9 mouse cellular contexts compared by ENCODE assay signal in the genomic region with DNA sequence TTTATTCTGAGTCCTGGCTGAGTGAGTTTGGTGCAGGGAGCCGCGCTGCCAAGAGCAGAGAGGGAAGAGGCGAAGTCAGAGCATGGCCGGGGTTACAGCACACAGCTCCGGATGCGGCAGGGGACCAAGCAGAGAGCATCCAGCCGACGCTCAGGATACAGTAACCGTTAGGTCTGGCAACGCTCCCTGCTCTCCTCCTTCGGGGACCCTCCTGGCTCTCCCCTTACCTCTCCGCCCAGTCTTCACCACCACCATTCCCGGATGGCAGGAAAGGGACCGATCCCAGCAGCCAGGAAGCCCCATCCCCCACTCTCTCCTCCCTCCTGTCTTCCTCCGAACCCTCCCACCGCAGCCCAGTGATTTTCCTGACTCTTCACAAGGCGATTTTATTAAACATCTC. TPM values are rescaled to one million over a fixed set of nuclear protein-coding genes. Genes with fewer than 3 reads are reported as not detected.
DNase-seq lines count a peak whose midpoint lies in the region; ATAC-seq lines count a peak whose summit lies in the region.
"Had no signal": no experiment of that assay in that cellular context is flagged by ENCODE, and none has a peak within 500 bp of the region (broad histone marks: within the 10 kb centered on the region; RNA-seq: fewer than 3 reads in every experiment).

No protein-coding gene starts in this region.

- no peaks in the 10 kb centered on the region for H3K9me3 ChIP-seq in heart, embryonic 14.5 days (ENCODE audit: control insufficient read depth, low read length)
- no peaks in the 10 kb centered on the region for H3K9me3 ChIP-seq in limb, embryonic 11.5 days (ENCODE audit: control insufficient read depth, low read length)

- H3K4me3 ChIP-seq in heart, embryonic 14.5 days (ENCODE audit: control insufficient read depth in 1 of 2, insufficient read depth in 1 of 2, low read depth in 1 of 2, low read length in 2 of 2) = peak overlapping the region; percentile 40 to 47
- peak overlapping the region; percentile 30 for H3K4me3 ChIP-seq in limb, embryonic 11.5 days (ENCODE audit: low read depth, low read length)

- H3K4me2 ChIP-seq in heart, embryonic 14.5 days (ENCODE audit: low read length) = peak overlapping the region; percentile 77
- H3K4me2 ChIP-seq in limb, embryonic 11.5 days (ENCODE audit: low read depth, severe bottlenecking) = peak overlapping the region; percentile 62

- H3K27ac ChIP-seq in heart, embryonic 14.5 days (replicated peaks in 1 of 2; ENCODE audit: control insufficient read depth in 1 of 2, insufficient read depth in 1 of 2, low read depth in 2 of 2, low read length in 2 of 2) = no peak overlapping the region
- no peak overlapping the region for H3K27ac ChIP-seq in limb, embryonic 11.5 days (replicated peaks; ENCODE audit: low read depth, low read length)
- H3K27ac ChIP-seq: macrophage had no signal

- H3K9ac ChIP-seq in heart, embryonic 14.5 days (ENCODE audit: low read length) = peak overlapping the region; percentile 63
- peak overlapping the region; percentile 62 for H3K9ac ChIP-seq in limb, embryonic 11.5 days (ENCODE audit: low read length)

- peak; percentile 56; the same call in 1 of the 2 replicates for ATAC-seq in common myeloid progenitor, adult 5-6 weeks (replicated peaks; ENCODE audit: low read depth, poor library complexity, severe bottlenecking)
- no peak for ATAC-seq in heart, embryonic 14.5 days (ENCODE audit: insufficient number of reproducible peaks, insufficient read depth, low FRiP score, low read depth)
- peak; percentile 59; the same call in 1 of the 2 replicates for ATAC-seq in limb, embryonic 11.5 days (ENCODE audit: insufficient number of reproducible peaks, low FRiP score, low TSS enrichment, low read depth)

- DNase-seq in lung, postnatal 10 days = peak; percentile 49
- DNase-seq in lung, postnatal 14 days = no peak
- peak; percentile 76 for DNase-seq in limb, embryonic 11.5 days (ENCODE audit: low spot score)
- DNase-seq in right cerebral cortex, postnatal 10 days (ENCODE audit: low spot score in 2 of 2) = peak; percentile 76 to 77
- DNase-seq in B cell, adult 2 months = no peak
- DNase-seq in urinary bladder, postnatal 14 days (ENCODE audit: low spot score) = no peak

- H3K27me3 ChIP-seq in heart, embryonic 14.5 days (ENCODE audit: control insufficient read depth, insufficient read depth, low read length) = peaks cover 15% of the 10 kb centered on the region
- H3K27me3 ChIP-seq in limb, embryonic 11.5 days (ENCODE audit: control insufficient read depth, insufficient read depth, low read length) = no peaks in the 10 kb centered on the region

- 2% methylated on average over 17 of the region's 17 CpGs for WGBS in heart, embryonic 14.5 days
- WGBS in limb, embryonic 11.5 days = 1% methylated on average over 17 of the region's 17 CpGs

- no peaks in the 10 kb centered on the region for H3K36me3 ChIP-seq in heart, embryonic 14.5 days (ENCODE audit: control insufficient read depth, insufficient read depth, low read length)
- H3K36me3 ChIP-seq in limb, embryonic 11.5 days (ENCODE audit: control insufficient read depth, insufficient read depth, low read length) = no peaks in the 10 kb centered on the region

- H3K4me1 ChIP-seq in heart, embryonic 14.5 days (ENCODE audit: control insufficient read depth in 2 of 2, insufficient read depth in 2 of 2, low read length in 2 of 2) = peaks cover 4 to 5% of the 10 kb centered on the region in 2 experiments; a peak in 1 of 4 replicates
- H3K4me1 ChIP-seq in limb, embryonic 11.5 days (ENCODE audit: control insufficient read depth, insufficient read depth, low read length) = peaks cover 4% of the 10 kb centered on the region; the same call in 1 of the 2 replicates

RNA-seq across cellular contexts. Expression of gene Cabp1, which starts 20.7 kb away (rescaled TPM):
- not detected in 2 replicates for total RNA-seq in common myeloid progenitor, adult 5-6 weeks (2017)
- polyA plus RNA-seq in heart, embryonic 14.5 days (2014; fragmentation: Nextera tagmentation; extraction: Ambion mirVana) = 0.77 and 0.98 TPM in 2 replicates
- polyA plus RNA-seq in limb, embryonic 11.5 days (2014; fragmentation: Nextera tagmentation; extraction: Ambion mirVana) = 1.2 and 1.9 TPM in 2 replicates
- polyA plus RNA-seq: macrophage had no signal

RNA-seq across cellular contexts. Expression of gene Pop5, which starts 20.8 kb away (rescaled TPM):
- 75.6 and 104 TPM in 2 replicates for total RNA-seq in common myeloid progenitor, adult 5-6 weeks (2017)
- polyA plus RNA-seq in heart, embryonic 14.5 days (2014; fragmentation: Nextera tagmentation; extraction: Ambion mirVana) = 62.8 and 66.7 TPM in 2 replicates
- 118 and 123 TPM in 2 replicates for polyA plus RNA-seq in limb, embryonic 11.5 days (2014; fragmentation: Nextera tagmentation; extraction: Ambion mirVana)

RNA-seq across cellular contexts. Expression of gene Mlec, which starts 56.9 kb away (rescaled TPM):
- total RNA-seq in common myeloid progenitor, adult 5-6 weeks (2017) = 186 and 210 TPM in 2 replicates
- 53.6 and 57.8 TPM in 2 replicates for polyA plus RNA-seq in heart, embryonic 14.5 days (2014; fragmentation: Nextera tagmentation; extraction: Ambion mirVana)
- 51.5 and 58.8 TPM in 2 replicates for polyA plus RNA-seq in limb, embryonic 11.5 days (2014; fragmentation: Nextera tagmentation; extraction: Ambion mirVana)

RNA-seq across cellular contexts. Expression of gene Rnf10, which starts 57.8 kb away (rescaled TPM):
- total RNA-seq in common myeloid progenitor, adult 5-6 weeks (2017) = 56.3 and 72.0 TPM in 2 replicates
- 77.1 and 83.9 TPM in 2 replicates for polyA plus RNA-seq in heart, embryonic 14.5 days (2014; fragmentation: Nextera tagmentation; extraction: Ambion mirVana)
- polyA plus RNA-seq in limb, embryonic 11.5 days (2014; fragmentation: Nextera tagmentation; extraction: Ambion mirVana) = 77.5 and 105 TPM in 2 replicates

Comparison
In these comparisons a context has a peak if more than half of its experiments do, and no peak if none do; other contexts are left out.
1. DNase-seq: peak in lung, postnatal 10 days (single experiment), limb, embryonic 11.5 days (single experiment) and right cerebral cortex, postnatal 10 days (2 of 2); none in lung, postnatal 14 days (single experiment), B cell, adult 2 months (0 of 2) and urinary bladder, postnatal 14 days (single experiment).